Mouse (Mus musculus): ENCODE results near the gene Btbd9. TPM values are rescaled to one million over a fixed set of nuclear protein-coding genes. Genes with fewer than 3 reads are reported as not detected.

Btbd9 gene
- polyA plus RNA-seq, 1 experiment: 25.6 TPM

DNA sequence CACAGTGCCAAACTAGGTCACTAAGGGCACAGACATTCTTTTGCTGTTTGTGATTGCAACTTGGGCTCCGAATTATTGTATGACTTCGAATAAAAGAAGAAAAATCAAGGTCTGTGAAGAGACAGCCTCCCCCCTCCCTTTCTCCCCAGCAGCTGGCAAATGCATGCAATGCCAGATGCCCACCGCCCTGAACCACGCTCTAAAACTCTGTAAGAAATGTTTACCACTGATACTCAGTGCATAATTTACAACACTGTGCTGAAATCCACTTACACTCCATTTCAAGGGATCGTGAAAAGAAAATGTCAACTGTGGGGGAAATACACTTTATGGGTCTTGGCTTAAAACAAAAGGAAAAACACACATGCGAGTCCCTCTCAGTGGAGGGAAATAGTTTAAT is 313.3 kb downstream of the Btbd9 start:
- no peak for DNase-seq
- Histone ChIP-seq H3K27me3 (replicated peaks; ENCODE audit: control insufficient read depth, insufficient read depth, low read length) (no peaks in the 10 kb centered on the region), H3K36me3 (ENCODE audit: control insufficient read depth, insufficient read depth, low read length) (no peaks in the 10 kb centered on the region), H3K4me3 (ENCODE audit: insufficient read depth, low read depth, low read length) (no peak overlapping the region), H3K27ac (ENCODE audit: insufficient read depth, low read depth, low read length) (no peak overlapping the region), H3K4me1 (ENCODE audit: control insufficient read depth, insufficient read depth, low read length) (peaks cover 7% of the 10 kb centered on the region; the same call in 1 of the 2 replicates)
- no peak for TF ChIP-seq CTCF (conservative IDR thresholded peaks at IDR 0.05; ENCODE audit: insufficient read depth, insufficient read length, low read depth, low read length)
- no peak for TF ChIP-seq POLR2A (IDR thresholded peaks at IDR 0.05; ENCODE audit: low read depth, low read length)
- 61% methylated on average over 6 of the region's 6 CpGs for WGBS

DNA sequence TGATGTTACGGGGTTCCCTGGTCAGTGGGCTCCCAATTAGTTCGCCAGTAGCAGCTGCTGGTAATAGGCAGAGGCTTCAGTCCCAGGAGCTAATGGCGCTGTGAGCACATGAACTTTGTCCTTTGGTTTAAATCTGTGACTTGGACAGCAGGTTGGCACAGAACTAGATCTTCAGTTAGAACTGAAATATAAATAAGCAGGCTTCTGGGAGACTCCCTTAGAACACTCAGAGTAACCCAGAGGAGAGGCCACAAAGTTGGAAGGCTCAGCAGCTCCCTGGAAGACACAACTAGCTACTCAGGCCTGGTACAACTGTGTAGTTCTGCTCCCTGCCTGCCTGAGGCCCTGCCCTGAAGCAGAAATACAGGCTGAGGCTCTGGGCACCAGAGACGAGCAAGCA is 313.8 kb downstream of the Btbd9 start:
- WGBS: 67% methylated on average over 4 of the region's 4 CpGs
- H3K4me1 ChIP-seq (ENCODE audit: control insufficient read depth, insufficient read depth, low read length): peaks cover 7% of the 10 kb centered on the region; the same call in 1 of the 2 replicates
- peak overlapping the region; percentile 56 for H3K27ac ChIP-seq (ENCODE audit: insufficient read depth, low read depth, low read length)
- DNase-seq: peak; percentile 87
- H3K27me3 ChIP-seq (replicated peaks; ENCODE audit: control insufficient read depth, insufficient read depth, low read length): no peaks in the 10 kb centered on the region
- no peaks in the 10 kb centered on the region for H3K36me3 ChIP-seq (ENCODE audit: control insufficient read depth, insufficient read depth, low read length)
- no peak overlapping the region for H3K4me3 ChIP-seq (ENCODE audit: insufficient read depth, low read depth, low read length)
- TF ChIP-seq CTCF (conservative IDR thresholded peaks at IDR 0.05; ENCODE audit: insufficient read depth, insufficient read length, low read depth, low read length): no peak
- TF ChIP-seq POLR2A (IDR thresholded peaks at IDR 0.05; ENCODE audit: low read depth, low read length): no peak

GRCm38 (mm10) chr17:30261983-30262340 is 314.3 kb downstream of the Btbd9 start:
- Histone ChIP-seq H3K36me3 (ENCODE audit: control insufficient read depth, insufficient read depth, low read length) (no peaks in the 10 kb centered on the region), H3K4me1 (ENCODE audit: control insufficient read depth, insufficient read depth, low read length) (peaks cover 7% of the 10 kb centered on the region; the same call in 1 of the 2 replicates), H3K27me3 (replicated peaks; ENCODE audit: control insufficient read depth, insufficient read depth, low read length) (no peaks in the 10 kb centered on the region), H3K4me3 (ENCODE audit: insufficient read depth, low read depth, low read length) (no peak overlapping the region), H3K27ac (ENCODE audit: insufficient read depth, low read depth, low read length) (no peak overlapping the region)
- TF ChIP-seq CTCF (conservative IDR thresholded peaks at IDR 0.05; ENCODE audit: insufficient read depth, insufficient read length, low read depth, low read length) (no peak), POLR2A (IDR thresholded peaks at IDR 0.05; ENCODE audit: low read depth, low read length) (no peak)
- WGBS: 76% methylated on average over 3 of the region's 3 CpGs
- no peak for DNase-seq

DNA sequence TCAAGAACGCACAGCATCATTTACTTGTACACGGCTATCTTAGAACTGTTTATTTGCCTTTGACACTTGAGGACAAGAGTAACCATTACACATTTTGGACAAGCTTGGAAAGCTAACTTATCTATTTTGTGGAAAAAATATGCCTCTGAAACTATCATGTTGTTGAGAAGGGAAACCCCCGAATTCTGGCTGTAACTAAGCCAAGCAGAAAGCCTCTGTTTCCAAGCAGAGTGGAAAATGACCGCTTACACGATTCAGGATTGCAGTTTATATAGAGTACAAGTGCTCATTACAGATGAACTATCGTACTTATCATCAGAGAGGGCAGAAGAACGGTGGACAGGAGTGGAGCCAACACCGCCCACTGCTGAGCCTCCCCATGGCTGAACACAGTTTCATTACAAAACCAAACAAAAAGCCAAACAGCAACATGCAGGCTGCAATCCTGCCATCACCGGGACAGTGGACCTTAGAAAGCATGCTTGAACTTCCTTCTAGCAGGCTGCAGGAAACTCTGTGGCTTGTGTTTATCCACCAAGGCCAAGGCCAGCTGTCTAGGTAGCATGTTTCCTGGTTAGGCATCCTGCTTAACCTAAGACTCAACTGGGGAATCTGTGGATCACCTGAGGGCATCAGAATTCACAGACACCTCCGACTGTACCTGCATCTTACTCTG is 314.8 kb downstream of the Btbd9 start:
- no peak overlapping the region for H3K27ac ChIP-seq (ENCODE audit: insufficient read depth, low read depth, low read length)
- 67% methylated on average over 10 of the region's 10 CpGs for WGBS
- H3K36me3 ChIP-seq (ENCODE audit: control insufficient read depth, insufficient read depth, low read length): no peaks in the 10 kb centered on the region
- TF ChIP-seq CTCF (conservative IDR thresholded peaks at IDR 0.05; ENCODE audit: insufficient read depth, insufficient read length, low read depth, low read length): no peak
- no peak for TF ChIP-seq POLR2A (IDR thresholded peaks at IDR 0.05; ENCODE audit: low read depth, low read length)
- H3K4me1 ChIP-seq (ENCODE audit: control insufficient read depth, insufficient read depth, low read length): peaks cover 7% of the 10 kb centered on the region; the same call in 1 of the 2 replicates
- no peak for DNase-seq
- no peak overlapping the region for H3K4me3 ChIP-seq (ENCODE audit: insufficient read depth, low read depth, low read length)
- H3K27me3 ChIP-seq (replicated peaks; ENCODE audit: control insufficient read depth, insufficient read depth, low read length): no peaks in the 10 kb centered on the region

GRCm38 (mm10) chr17:30260641-30261306 is 315.5 kb downstream of the Btbd9 start:
- WGBS: 70% methylated on average over 6 of the region's 6 CpGs
- Histone ChIP-seq H3K4me1 (ENCODE audit: control insufficient read depth, insufficient read depth, low read length) (peaks cover 7% of the 10 kb centered on the region; the same call in 1 of the 2 replicates), H3K36me3 (ENCODE audit: control insufficient read depth, insufficient read depth, low read length) (no peaks in the 10 kb centered on the region), H3K27ac (ENCODE audit: insufficient read depth, low read depth, low read length) (no peak overlapping the region), H3K27me3 (replicated peaks; ENCODE audit: control insufficient read depth, insufficient read depth, low read length) (no peaks in the 10 kb centered on the region), H3K4me3 (ENCODE audit: insufficient read depth, low read depth, low read length) (no peak overlapping the region)
- DNase-seq: no peak
- TF ChIP-seq CTCF (conservative IDR thresholded peaks at IDR 0.05; ENCODE audit: insufficient read depth, insufficient read length, low read depth, low read length) (no peak), POLR2A (IDR thresholded peaks at IDR 0.05; ENCODE audit: low read depth, low read length) (no peak)

DNA sequence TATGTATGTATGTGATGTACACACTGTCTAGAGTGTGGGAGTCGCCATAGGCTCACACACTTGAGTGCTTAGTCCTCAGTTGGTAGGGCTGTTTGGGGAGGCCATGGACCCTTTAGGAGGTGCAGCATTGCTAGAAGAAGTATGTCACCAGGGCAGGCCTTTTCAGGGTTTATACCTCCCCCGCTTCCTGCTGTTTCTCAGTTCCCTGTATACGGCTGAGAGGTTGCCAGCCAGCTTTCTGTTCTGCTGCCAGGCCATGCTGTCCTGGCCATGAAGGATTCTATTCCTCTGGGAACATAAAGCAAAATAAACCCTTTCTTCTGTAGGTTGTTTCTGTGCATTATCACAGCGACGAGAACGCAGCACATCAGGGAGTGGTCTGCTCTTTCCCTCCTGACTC is 316.4 kb downstream of the Btbd9 start:
- no peaks in the 10 kb centered on the region for H3K27me3 ChIP-seq (replicated peaks; ENCODE audit: control insufficient read depth, insufficient read depth, low read length)
- TF ChIP-seq CTCF (conservative IDR thresholded peaks at IDR 0.05; ENCODE audit: insufficient read depth, insufficient read length, low read depth, low read length) (no peak), POLR2A (IDR thresholded peaks at IDR 0.05; ENCODE audit: low read depth, low read length) (no peak)

DNA sequence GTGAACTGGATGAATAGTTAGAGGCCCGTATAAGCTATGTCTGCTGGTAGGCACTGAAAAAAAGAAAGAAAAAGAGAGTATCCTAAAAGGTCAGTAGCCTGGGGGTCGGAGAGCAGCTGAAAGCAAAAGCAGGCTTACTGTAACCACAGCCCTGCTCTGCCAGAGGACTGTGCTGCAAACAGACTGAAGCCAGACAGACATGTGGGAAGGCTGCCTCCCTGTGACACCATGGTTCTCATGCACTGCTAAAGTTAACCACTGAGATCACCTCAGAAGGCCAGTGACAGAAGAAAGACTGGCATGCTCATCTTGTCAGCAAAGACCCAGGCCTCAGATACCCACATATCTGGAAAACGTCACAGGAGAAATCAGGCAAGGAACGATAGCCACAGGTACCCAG is 317.8 kb downstream of the Btbd9 start:
- DNase-seq: no peak
- H3K27ac ChIP-seq (ENCODE audit: insufficient read depth, low read depth, low read length): no peak overlapping the region
- H3K4me3 ChIP-seq (ENCODE audit: insufficient read depth, low read depth, low read length): no peak overlapping the region
- no peaks in the 10 kb centered on the region for H3K27me3 ChIP-seq (replicated peaks; ENCODE audit: control insufficient read depth, insufficient read depth, low read length)
- no peaks in the 10 kb centered on the region for H3K36me3 ChIP-seq (ENCODE audit: control insufficient read depth, insufficient read depth, low read length)
- TF ChIP-seq POLR2A (IDR thresholded peaks at IDR 0.05; ENCODE audit: low read depth, low read length): no peak
- 75% methylated on average over 4 of the region's 4 CpGs for WGBS
- H3K4me1 ChIP-seq (ENCODE audit: control insufficient read depth, insufficient read depth, low read length): peaks cover 7% of the 10 kb centered on the region; the same call in 1 of the 2 replicates

More for the DNA sequence above, 316.4 kb downstream of the Btbd9 start:
- Histone ChIP-seq H3K4me3 (ENCODE audit: insufficient read depth, low read depth, low read length) (no peak overlapping the region), H3K4me1 (ENCODE audit: control insufficient read depth, insufficient read depth, low read length) (peaks cover 7% of the 10 kb centered on the region; the same call in 1 of the 2 replicates), H3K27ac (ENCODE audit: insufficient read depth, low read depth, low read length) (no peak overlapping the region), H3K36me3 (ENCODE audit: control insufficient read depth, insufficient read depth, low read length) (no peaks in the 10 kb centered on the region)
- DNase-seq: no peak
- 84% methylated on average over 6 of the region's 6 CpGs for WGBS
